Mouse (Mus musculus): ENCODE results near the gene Srgap3.

GRCm38 (mm10) chr6:112958360-112958759 lies 11.3 kb upstream of the Srgap3 start:
- TF ChIP-seq CTCF (IDR thresholded peaks at IDR 0.05): no peak
- TF ChIP-seq EP300 (IDR thresholded peaks at IDR 0.05): no peak

All from lung, postnatal 0 days (tissue).